Mouse (Mus musculus) ovary, postnatal 36 days (tissue): Measurements from ENCODE around the gene Lclat1.

ENCODE experiments used
- DNase-seq: peaks from one replicate; pipeline ENCODE4 v3.0.0; 2022; ENCODE audit warnings: low spot score, mixed read lengths

Lclat1 gene

GRCm38 (mm10) chr17:73200380-73200779 is 92.6 kb downstream of the Lclat1 start:
- DNase-seq: no peak

GRCm38 (mm10) chr17:73203642-73204332 is 96.0 kb downstream of the Lclat1 start:
- no peak for DNase-seq

- DNase-seq: no peak
Observed at GRCm38 (mm10) chr17:73210960-73211531, 103.3 kb downstream of the Lclat1 start.

GRCm38 (mm10) chr17:73212754-73213153 is 105.0 kb downstream of the Lclat1 start:
- no peak for DNase-seq

GRCm38 (mm10) chr17:73213187-73213586 is 105.4 kb downstream of the Lclat1 start:
- no peak for DNase-seq

- DNase-seq: no peak
Observed at GRCm38 (mm10) chr17:73213677-73214076, 105.9 kb downstream of the Lclat1 start.

GRCm38 (mm10) chr17:73217274-73217673 is 109.5 kb downstream of the Lclat1 start:
- DNase-seq: no peak

- no peak for DNase-seq
Observed at GRCm38 (mm10) chr17:73220746-73221145, 113.0 kb downstream of the Lclat1 start.

- no peak for DNase-seq
Observed at GRCm38 (mm10) chr17:73222077-73222476, 114.3 kb downstream of the Lclat1 start.

- DNase-seq: no peak
Observed at GRCm38 (mm10) chr17:73225442-73225841, 117.7 kb downstream of the Lclat1 start.

GRCm38 (mm10) chr17:73225996-73226395 is 118.2 kb downstream of the Lclat1 start:
- DNase-seq: no peak

GRCm38 (mm10) chr17:73226595-73226994 is 118.8 kb downstream of the Lclat1 start:
- DNase-seq: no peak

GRCm38 (mm10) chr17:73227361-73227760 is 119.6 kb downstream of the Lclat1 start:
- no peak for DNase-seq

GRCm38 (mm10) chr17:73229445-73230155 is 121.8 kb downstream of the Lclat1 start:
- DNase-seq: no peak

GRCm38 (mm10) chr17:73230340-73230989 is 122.7 kb downstream of the Lclat1 start:
- no peak for DNase-seq

GRCm38 (mm10) chr17:73231337-73231736 is 123.6 kb downstream of the Lclat1 start:
- no peak for DNase-seq

GRCm38 (mm10) chr17:73232593-73232992 is 124.8 kb downstream of the Lclat1 start:
- DNase-seq: no peak

GRCm38 (mm10) chr17:73233975-73234374 is 126.2 kb downstream of the Lclat1 start:
- DNase-seq: no peak

GRCm38 (mm10) chr17:73237178-73237853 is 129.5 kb downstream of the Lclat1 start:
- DNase-seq: peak; percentile 44

GRCm38 (mm10) chr17:73238501-73238900 is 130.7 kb downstream of the Lclat1 start:
- no peak for DNase-seq

GRCm38 (mm10) chr17:73241085-73241848 is 133.5 kb downstream of the Lclat1 start:
- no peak for DNase-seq
